Mouse (Mus musculus) mouse trophoblast stem cell (cell line): ENCODE measurements around the gene Tjp1.

Experiments
- in situ Hi-C, 2 experiments: fragments of 300-500 bp; cut with MseI, MboI; formaldehyde crosslinking; loops; 2 replicates in 1 of 2; 3 replicates in 1 of 2; pipeline ENCODE4 v1.15.1; 2025

Gene Tjp1

DNA sequence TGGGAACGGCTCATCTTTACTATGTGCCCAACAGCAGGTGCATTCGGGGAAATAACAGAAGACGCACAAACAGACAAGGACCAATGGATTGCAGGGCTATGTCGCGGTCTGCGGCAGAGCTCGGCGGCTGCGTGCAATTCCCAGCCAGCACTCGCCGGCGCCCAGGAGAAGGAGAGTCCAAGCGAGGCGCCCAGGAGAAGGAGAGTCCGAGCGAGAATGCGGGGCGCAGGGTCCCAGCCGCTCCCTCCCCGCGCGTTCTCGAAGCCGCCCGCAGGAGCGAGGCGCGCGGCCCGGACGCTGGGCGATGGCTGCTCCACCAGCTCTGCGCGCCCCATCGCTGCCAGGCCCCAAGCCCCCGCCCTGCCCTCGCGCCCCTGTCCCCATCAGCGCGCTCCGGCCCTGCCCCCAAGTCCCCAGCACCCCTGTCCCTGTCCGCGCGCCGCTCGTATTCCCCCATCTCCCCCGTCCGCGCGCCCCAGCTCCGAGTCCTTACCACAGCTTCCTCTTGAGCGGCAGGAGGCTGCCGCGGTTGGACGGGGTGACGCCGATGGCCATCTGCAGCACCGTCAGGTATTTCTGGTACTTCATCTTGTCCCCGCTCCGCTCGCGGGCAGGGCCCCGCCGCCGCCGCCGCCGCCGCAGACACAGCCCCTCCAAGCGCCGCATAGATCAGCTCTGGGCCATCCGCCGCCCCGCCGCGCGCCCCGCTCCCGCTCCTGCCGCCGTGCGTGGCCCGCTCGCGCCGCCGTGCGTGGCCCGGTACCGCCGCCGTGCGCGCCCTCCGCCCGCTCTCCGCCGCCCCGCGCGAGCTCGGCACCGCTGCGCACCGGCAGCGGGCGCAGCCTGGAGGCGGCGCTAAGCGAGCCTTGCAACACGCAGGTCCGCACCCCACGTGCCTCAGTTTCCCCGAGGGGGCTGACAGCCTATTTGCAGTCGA, at the start of gene Tjp1:
TSS of gene Tjp1 (minus strand) at position 711 of the 937 bp plus-strand sequence.
- in situ Hi-C loops: loop anchor here in 1 of 2 experiments (10.0 kb wide), 1 partner anchor 107 kb away; no protein-coding TSS in a partner anchor

DNA sequence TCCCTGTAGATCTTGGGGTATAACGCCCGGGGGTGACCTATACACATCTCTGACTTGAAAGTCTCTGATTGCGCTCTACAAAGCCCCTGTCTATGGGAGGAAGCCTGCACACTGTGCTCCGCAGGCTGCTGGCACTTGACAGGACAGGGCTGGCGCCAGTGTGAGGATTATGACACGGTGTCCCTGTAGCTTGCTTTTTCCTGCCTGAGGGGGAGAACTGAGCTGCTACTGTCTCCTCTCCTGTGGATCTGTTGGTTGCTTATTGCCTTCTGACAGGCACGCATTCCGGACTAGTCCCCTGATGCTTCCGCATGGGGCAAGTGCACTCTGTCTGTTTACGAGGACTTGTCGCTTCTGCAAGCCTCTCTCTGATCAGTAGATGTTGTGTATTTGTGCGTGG, 49.5 kb upstream of the Tjp1 start:
- in situ Hi-C loops: no loop called here

DNA sequence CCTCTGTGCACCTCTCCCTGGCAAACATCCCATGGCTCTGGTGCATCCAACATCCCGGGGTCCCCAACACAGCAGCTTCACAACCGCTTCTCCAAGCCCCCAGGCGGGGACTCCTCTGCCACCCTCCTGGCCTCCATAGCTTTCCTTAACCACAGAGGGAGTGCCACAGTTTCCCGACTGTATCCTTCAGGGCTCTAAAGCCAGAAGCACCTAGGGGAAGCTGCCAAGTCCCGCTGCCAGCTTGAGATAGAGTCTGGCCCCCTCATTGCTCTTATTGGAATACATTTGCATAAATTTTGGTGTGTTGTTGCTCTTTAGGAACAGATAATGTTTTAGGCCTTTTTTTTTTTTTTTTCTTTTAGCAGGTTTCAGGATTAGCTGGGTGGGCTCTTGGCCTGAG, 45.1 kb upstream of the Tjp1 start:
- in situ Hi-C loops: no loop called here

DNA sequence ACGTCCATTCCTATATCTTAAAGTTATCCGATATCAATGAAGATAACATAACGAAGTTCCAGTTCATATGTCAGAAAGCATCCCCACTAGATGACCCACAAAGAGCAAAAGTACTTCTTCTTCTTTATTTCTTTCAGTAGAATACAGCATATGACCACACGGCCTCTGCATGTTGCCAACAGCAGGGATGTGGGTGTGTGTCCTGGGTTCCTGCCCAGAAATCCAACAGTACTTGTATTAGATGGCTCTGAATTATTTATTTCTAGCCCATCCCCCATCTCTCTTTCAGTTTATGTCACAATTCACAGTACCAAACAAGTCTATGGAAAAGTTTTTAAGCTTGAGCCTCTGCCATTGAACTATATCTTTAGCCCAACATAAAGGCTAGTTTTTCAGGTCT, 43.1 kb upstream of the Tjp1 start:
- in situ Hi-C loops: no loop called here

DNA sequence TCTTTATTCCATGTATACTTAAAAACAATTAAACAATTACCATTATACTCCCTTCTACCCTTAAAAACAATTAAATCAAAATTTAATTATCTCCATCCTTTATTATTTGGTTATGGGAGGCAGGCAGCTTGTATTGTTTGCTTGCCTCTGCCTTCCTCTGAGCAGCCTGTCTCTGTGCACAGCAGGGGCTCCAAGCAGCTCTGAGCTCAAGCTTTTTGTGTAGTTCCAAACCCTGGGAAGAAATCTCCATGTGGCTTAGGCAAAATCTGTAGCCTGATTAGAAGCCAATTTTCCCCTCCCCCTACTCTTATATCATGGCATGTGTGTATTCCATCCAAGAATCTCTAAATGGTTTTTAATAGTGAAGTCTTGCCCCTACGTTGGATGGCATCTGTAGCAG, 28.4 kb upstream of the Tjp1 start:
- in situ Hi-C loops: no loop called here

DNA sequence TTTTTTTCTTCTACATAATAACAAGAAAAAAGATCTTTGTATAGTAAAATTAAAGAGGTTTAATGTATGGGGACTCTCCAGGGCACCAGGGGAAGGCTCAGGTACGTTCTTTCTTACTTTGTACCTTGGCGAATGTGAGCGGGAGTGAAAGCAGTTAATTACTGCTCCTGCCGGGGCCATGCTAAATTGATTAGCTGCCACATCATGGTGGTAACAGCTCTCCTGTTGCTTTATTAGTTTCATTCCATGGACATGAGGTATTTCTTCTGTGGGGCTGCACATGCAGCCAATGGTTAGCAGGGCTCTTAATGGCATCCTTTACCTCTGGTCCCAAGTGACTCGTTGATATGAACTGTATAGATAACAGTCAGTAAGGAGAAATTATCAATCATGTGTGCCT, 18.2 kb upstream of the Tjp1 start:
- in situ Hi-C loops: no loop called here

DNA sequence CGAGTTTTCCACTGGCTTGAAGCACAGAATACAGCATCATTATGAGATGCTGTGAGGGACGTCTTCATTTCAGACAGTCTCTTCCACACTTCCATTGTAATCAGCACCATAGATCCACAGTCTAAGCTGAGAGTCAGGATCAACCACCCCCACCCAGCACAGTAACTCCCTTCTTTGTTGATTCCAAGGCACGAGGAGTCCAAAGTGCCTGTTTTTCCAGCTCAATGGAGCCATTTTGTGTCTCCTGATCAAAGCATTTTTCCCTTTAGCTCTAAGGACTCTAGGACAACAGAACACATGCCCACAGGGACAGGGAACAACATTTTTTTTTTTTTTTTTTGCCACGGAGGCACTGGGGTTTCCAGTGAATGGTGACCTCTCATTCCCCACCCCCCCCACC, 5.1 kb upstream of the Tjp1 start:
- in situ Hi-C loops: no loop called here

DNA sequence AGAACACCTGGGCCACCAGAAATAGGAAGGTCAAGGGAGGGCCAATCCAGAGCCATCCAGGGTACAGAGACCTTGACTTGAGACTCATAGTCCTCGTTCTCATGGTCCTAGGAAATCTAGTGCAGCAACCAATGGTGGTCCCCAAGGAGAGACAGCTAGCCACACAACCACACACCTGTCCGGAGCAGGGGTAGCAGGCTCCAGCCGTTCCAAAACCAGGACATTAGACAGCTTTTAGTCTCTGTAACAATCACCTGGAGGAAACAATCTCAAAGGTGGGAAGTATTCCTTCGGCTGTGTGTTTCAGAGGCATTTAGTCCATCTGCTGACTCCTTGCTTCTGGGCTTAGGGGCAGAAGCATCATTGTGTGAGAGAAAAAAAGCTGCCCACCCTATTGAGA, 4.5 kb downstream of the Tjp1 start:
- in situ Hi-C loops: loop anchor here in 1 of 2 experiments (10.0 kb wide), 1 partner anchor 112 kb away; no protein-coding TSS in a partner anchor

DNA sequence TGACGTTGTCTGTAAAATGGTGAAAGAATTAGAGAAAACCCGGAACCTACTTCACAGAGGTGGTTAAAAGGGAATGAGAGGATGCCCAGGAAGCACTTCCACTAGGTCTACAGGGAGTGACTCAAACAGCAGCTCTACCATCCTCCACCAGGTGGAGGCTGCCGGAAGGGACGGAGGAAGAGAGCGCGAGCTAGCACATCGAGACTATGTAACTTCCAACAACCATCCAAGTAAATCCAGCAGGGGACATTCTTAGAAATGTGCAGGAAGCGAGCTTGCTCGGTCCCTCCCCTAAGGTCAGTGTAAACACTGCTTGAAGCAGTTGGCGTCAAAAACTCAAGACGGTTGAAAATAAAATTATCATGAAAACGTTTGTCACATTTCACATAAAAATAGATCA, 5.1 kb downstream of the Tjp1 start:
- in situ Hi-C loops: loop anchor here in 1 of 2 experiments (10.0 kb wide), 1 partner anchor 112 kb away; no protein-coding TSS in a partner anchor

DNA sequence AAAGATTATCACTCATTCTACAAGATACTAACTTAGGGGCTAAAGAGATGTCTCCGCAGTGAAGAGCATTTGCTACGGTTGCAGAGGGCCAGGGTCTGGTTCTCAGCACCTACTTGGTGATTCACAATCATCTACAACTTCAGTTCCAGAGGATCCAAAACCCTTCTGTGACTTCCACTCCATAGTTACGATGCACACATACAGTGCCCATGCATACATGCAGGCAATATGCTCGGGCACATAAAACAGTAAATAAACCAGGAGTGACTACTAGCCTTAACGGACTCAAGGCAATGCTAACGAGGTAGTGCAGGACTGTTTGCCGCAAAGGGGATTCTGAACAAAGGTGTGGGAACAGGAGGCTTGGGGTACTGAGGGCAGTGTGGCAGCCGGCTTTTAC, 7.0 kb downstream of the Tjp1 start:
- in situ Hi-C loops: loop anchor here in 1 of 2 experiments (10.0 kb wide), 1 partner anchor 114 kb away; no protein-coding TSS in a partner anchor

DNA sequence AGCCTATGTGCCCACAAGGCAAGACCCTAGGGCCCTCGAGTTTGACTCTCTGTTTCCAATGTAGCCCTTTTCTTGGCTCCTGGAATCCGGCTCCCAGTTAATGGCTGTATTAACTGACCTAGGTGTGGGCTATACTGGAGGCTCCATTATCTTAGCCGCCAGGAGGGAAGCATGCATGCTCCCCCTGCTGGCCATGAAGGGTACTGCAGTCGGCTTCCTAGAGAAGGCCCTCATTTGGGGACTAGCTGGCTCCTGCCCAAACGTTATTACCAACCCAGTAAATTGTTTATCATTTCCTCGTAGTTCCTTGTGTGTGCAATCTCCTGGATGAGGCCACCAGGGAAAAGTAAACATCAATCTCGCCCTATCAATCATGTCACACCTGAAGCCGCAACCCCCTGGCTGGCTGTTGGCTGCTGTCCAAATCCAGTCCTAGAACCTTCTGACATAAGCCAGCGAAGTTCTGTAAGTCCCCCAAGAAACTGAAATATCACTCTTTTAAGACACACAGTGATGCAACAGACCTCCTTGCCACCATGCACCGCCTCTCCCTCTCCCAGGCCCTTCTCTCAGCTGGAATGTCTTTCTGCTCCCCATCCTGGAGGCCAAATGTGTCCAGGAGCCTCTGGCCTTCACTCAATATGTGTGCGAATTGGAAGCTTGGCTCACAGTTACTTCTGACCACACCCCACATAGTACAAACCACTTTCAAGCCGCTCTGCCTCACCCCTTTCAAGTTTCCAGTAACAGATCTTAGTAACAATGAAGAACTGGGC, 7.6 kb downstream of the Tjp1 start:
- in situ Hi-C loops: loop anchor here in 1 of 2 experiments (10.0 kb wide), 1 partner anchor 115 kb away; no protein-coding TSS in a partner anchor

DNA sequence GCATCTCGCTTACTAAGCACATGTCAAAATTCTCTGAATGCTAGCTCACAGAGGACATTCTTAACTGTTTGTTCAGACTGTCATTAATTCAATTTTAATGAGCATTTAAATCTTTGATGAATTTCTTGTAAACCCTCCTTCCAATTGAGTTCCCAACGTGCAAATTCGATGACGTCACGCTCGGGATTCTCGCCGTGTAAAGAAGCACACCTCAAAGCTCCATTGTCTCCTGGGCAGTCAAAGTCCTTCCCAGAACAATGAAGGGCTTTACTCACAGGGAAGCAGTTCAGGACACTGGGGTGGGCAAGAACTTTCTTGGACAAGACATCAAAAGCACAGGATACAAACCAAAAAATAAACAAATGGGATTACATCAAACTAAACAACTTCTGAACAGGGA, 10.7 kb downstream of the Tjp1 start:
- in situ Hi-C loops: no loop called here

DNA sequence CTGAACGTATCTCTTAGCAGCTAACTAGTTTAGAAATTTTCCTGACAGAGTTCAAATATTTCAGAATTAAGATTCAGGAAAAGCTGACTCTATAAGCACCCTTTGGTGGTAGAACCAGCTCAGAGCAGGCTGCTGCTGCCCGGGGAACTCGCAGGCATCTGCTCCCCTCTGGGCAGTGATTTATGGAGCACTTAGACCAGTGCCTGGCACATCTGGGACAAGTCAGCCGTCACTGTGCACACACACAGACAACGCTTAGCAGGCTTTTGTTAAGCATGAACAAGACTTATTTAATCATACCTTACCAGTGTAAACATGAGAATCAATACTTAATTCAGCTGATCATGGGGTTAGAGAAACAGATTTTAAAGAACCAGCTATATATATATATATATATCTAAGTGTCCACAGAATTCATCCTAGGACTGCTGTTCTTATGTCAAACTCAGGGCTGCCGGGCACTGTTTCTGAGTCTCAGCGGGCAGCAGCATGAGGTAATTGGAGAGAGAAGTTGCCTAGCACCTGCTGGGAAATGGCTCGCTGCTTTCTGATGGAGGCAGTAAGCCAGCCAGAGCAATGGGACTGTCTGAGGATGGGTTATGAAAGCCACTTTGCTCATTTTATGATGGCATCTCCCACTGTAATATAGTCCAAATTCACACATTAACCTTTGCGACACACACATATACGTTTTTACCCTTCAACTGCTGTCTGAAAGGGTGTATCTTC, 14.0 kb downstream of the Tjp1 start:
- in situ Hi-C loops: no loop called here

DNA sequence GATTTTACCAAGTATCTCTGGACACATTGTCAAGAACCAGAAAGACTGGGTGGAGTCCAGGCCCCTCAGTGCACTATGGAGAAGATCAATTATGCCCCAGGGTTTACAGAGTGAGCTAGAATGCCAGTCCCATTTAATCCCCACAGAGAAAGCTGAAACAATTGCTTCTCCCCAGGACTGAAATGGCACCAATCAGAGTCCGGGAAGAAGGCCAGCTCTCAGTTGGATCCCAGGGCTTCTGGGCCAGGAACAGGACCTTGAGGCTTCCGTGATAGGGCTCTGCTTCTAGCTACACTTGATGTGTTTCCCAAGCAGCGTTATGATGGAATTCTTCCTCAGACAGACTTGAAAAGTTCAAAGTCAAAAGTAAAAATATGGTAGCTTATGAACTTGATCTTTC, 18.2 kb downstream of the Tjp1 start:
- in situ Hi-C loops: loop anchor here (10.0 kb wide), 2 partner anchors 185 to 195 kb away; no protein-coding TSS in a partner anchor

DNA sequence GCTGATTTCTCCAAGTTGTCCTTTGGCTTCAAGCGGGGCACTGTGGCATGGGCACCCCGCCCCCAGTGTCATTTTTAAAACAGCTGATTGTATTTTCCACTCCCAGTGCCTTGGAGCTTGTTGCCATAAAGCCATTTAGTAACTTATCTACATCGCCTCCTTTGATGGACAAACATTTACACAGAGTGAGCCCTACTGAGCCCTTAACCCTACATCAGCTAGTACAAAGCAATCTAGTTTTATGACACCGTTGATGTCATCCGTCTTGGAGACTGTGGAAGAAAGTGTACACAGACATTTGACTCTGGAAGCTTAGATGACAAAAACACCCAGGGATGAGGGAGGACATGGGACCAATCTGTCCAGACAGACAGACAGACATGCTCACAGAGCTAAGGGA, 20.2 kb downstream of the Tjp1 start:
- in situ Hi-C loops: loop anchor here (10.0 kb wide), 2 partner anchors 183 to 193 kb away; no protein-coding TSS in a partner anchor

DNA sequence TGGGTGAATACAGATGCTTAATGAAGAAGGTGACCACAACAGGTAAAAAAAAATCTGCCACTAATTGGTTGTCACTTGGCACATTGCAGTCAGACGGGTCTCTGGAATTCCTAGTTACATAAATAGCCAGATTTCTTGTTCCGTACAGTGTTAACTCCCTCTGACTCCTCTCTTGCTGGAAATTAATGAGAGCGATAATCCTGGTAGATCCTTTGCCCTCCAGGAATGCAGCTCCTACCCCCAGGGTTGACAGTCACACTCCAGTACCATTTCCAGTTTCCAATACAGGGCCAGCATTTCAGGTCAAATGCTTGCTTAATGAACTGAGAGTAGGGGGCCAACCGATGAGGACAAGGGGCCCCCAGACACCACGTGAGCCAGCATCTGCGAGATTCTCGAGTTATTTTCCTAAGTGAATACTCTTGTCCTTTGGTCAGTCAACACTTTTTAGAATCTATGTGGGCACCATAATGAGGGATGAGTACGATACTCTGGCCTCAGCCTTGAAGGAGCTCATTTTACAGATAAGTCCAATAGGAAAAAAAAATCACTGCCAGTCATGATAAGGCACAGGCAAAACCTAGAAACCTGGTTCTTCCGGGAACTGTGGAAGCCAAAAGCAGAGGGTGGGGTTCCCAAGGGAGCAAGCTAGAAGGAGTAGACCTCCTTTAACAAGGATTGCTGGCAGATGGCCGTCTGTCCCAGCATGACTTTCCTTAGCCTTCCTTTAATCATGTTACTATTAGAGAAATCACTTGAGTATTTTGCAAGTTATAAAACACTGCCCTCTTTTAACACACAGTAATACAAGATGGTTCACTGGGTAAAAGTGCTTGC, 24.9 kb downstream of the Tjp1 start:
- in situ Hi-C loops: loop anchor here (10.0 kb wide), 2 partner anchors 178 to 188 kb away; no protein-coding TSS in a partner anchor

DNA sequence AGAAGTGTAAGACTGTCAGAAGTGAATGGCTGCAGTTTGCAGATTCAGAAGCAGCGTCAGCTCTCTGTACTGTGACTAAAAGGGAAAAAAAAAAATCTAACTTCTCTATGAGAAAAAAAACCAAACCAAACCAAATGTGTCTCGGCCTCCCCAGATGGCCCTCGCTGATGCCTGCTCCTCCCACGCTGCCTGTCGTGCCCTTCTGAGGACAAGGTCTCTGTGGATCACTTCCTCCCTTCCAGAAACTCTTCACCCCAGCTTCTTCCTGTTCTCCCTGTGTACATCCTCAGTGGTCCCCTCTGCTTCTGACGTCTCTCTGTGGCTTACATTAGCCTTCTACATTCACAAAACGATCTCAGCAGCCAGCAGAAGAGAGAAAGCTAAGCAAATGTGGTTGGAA, 26.8 kb downstream of the Tjp1 start:
- in situ Hi-C loops: loop anchor here (10.0 kb wide), 2 partner anchors 176 to 186 kb away; no protein-coding TSS in a partner anchor

DNA sequence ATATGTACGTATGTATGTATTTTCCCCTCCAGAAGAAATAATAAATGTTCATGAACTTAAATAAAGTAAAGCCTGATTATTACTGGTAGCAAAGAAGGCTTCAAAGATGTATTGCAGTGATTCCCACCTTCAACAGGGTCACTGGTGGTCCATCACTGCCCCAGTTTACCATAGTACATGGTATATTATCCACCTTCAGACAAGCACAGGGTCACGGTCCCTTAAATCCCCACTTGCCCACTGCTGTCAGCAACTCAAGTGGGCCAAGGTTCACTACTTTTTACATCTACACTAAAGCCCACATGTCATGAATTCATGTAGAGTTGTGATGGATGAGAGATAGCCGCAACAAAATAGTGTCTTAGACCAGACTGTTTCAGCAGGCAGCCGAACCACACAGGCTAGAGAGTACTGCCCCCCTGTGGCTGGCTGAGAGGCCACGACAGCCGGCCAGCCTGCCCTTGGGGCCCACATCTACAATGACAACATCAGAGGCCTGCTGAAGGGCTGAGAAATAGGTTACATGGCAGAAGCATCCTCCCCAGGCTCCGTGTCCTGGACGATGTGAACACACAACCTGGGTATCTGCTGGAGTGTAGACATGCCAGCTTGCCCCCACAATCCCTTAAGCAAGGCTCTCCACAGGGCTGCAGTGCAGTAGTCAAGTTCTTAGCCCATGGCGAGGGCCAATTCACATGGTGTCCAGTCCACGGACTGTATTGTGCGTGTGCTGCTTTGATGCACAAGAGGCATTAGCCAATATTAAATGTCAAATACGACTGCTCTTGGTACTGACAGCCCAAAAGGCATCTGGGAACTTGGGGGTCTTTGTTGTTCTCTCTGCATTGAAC, 29.6 kb downstream of the Tjp1 start:
- in situ Hi-C loops: no loop called here

DNA sequence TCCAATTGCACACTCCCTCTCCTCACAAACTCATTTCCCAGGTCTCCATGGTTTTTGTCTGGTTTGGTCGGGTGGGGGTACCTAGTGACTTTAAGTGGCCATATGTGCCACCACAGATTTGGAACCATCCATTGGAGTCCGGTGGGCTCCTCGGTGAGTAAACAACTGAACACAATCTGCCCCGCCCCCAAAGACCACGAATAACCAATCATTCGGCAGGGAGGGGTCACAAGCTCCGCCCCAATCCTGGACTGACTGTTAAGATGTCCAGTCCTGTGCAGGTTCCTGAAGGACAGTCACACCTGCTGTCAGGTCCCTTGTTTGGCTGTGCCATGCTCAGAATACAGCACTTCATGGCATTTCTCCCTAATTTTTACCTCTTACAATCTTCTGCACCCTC, 37.1 kb downstream of the Tjp1 start:
- in situ Hi-C loops: no loop called here

DNA sequence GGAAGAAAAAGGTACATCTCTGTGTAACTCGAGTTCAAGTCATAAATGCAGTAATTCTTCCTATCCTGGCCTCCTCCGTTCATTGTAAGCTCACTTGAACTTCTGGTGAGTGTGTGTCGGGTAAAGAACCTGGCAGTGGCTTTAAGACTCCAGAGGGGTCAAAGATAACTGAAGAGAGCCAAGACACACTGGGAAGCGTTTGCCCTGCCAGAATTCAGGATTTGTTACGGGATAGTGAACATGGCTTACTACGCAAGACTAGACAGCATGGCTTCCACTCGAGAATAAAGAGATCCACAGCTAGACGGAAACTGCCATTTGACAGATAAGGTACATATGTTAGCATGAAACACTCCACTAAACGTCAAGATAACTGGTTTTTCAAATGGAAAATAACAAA, 37.8 kb downstream of the Tjp1 start:
- in situ Hi-C loops: no loop called here
